Mouse (Mus musculus): ENCODE results near the gene Lif. TPM values are rescaled to one million over a fixed set of nuclear protein-coding genes. Genes with fewer than 3 reads are reported as not detected.

The Lif gene
- total and polyA plus RNA-seq, 2 experiments from 2014 or later, result 0.05 TPM; not detected in 1

GRCm38 (mm10) chr11:4268500-4268899 lies 11.1 kb downstream of the Lif start:
- no peak for TF ChIP-seq CTCF (IDR thresholded peaks at IDR 0.05)
- no peak overlapping the region for H3K4me2 ChIP-seq (ENCODE audit: low read depth, low read length, poor library complexity, severe bottlenecking)
- no peaks in the 10 kb centered on the region for H3K4me1 ChIP-seq (ENCODE audit: insufficient read depth, low read length)
- no peak overlapping the region for H3K4me3 ChIP-seq (ENCODE audit: low read depth, low read length)
- no peak for ATAC-seq (ENCODE audit: low FRiP score)
- 94% methylated on average over 6 of the region's 6 CpGs for WGBS
- peaks cover 39% of the 10 kb centered on the region for H3K27me3 ChIP-seq (ENCODE audit: insufficient read depth, low read length)
- no peak overlapping the region for H3K9ac ChIP-seq (replicated peaks; ENCODE audit: low read length, poor library complexity, severe bottlenecking)
- H3K36me3 ChIP-seq (ENCODE audit: insufficient read depth, low read length), result no peaks in the 10 kb centered on the region
- no peak overlapping the region for H3K27ac ChIP-seq (ENCODE audit: low read depth, low read length)
- DNase-seq (ENCODE audit: low spot score), result no peak
- no peaks in the 10 kb centered on the region for H3K9me3 ChIP-seq (ENCODE audit: low read length)

DNA sequence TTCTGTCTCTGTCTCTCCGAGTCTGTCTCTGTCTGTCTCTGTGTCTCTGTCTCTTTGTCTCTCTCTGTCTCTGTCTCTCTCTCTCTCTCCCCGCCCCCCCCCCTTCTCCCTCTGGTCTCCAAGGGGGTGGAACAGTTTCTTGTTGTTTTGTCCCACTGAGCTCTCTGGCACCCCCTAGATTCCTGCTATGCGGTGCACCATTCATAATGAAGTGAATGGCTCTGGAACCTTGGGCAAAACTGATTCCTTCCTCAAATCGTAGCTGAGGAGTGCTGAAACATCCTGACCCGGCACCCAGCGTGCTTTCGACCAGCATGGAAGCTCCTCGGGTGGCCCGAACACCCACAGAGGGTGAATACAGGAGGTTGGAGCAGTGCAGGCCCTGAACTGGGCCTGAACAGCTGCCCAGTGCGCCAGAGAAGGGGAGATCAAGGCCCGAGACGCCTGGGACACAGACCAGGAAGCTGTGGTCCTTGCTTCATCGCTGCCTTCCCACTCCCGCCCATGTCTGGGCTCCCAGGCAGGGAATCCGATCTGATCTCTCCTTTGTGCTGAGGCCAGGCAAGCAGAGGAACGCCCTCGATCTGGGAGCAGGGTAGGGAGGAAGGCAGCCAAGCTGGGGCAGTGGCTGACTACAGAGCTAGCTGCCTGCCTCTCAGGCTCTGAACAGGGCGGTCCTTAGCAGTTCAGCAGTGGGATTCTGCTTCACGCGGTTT lies 13.5 kb downstream of the Lif start:
- Histone ChIP-seq H3K4me3 (ENCODE audit: low read depth, low read length) (no peak overlapping the region), H3K27me3 (ENCODE audit: insufficient read depth, low read length) (peaks cover 22% of the 10 kb centered on the region), H3K36me3 (ENCODE audit: insufficient read depth, low read length) (no peaks in the 10 kb centered on the region), H3K4me2 (ENCODE audit: low read depth, low read length, poor library complexity, severe bottlenecking) (no peak overlapping the region), H3K9ac (replicated peaks; ENCODE audit: low read length, poor library complexity, severe bottlenecking) (no peak overlapping the region), H3K9me3 (ENCODE audit: low read length) (no peaks in the 10 kb centered on the region), H3K4me1 (ENCODE audit: insufficient read depth, low read length) (no peaks in the 10 kb centered on the region), H3K27ac (ENCODE audit: low read depth, low read length) (no peak overlapping the region)
- ATAC-seq (ENCODE audit: low FRiP score) (no peak), DNase-seq (ENCODE audit: low spot score) (no peak)
- peak; percentile 49 for TF ChIP-seq CTCF (IDR thresholded peaks at IDR 0.05)
- WGBS, result 20% methylated on average over 19 of the region's 20 CpGs

DNA sequence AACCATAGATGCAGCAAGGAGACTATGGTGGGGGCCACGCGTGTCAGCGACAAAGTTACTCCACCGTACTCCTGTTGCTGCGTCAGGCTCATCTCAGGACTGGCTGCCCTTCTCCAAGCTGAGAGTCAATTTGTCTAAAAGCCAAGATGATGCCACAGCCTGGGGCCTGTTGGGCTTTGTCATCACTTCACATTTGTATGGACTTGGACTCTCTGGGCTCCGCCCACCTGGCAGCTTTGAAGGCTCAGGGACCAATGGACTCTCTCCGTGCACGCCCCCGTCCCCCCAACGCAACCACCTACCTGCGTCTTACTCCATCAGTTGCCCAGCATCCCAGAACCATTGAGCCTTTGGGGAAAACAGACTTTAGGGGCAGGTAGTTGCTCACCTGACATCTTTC lies 14.2 kb downstream of the Lif start:
- peaks cover 17% of the 10 kb centered on the region; the same call in 1 of the 2 replicates for H3K27me3 ChIP-seq (ENCODE audit: insufficient read depth, low read length)
- H3K4me2 ChIP-seq (ENCODE audit: low read depth, low read length, poor library complexity, severe bottlenecking), result no peak overlapping the region
- DNase-seq (ENCODE audit: low spot score) (no peak), ATAC-seq (ENCODE audit: low FRiP score) (no peak)
- TF ChIP-seq CTCF (IDR thresholded peaks at IDR 0.05), result no peak
- H3K9me3 ChIP-seq (ENCODE audit: low read length), result no peaks in the 10 kb centered on the region
- H3K4me3 ChIP-seq (ENCODE audit: low read depth, low read length), result no peak overlapping the region
- H3K27ac ChIP-seq (ENCODE audit: low read depth, low read length), result no peak overlapping the region
- 65% methylated on average over 11 of the region's 11 CpGs for WGBS
- no peaks in the 10 kb centered on the region for H3K36me3 ChIP-seq (ENCODE audit: insufficient read depth, low read length)
- H3K4me1 ChIP-seq (ENCODE audit: insufficient read depth, low read length), result no peaks in the 10 kb centered on the region
- H3K9ac ChIP-seq (replicated peaks; ENCODE audit: low read length, poor library complexity, severe bottlenecking), result no peak overlapping the region

GRCm38 (mm10) chr11:4276411-4276861 lies 19.1 kb downstream of the Lif start:
- no peak for TF ChIP-seq CTCF (IDR thresholded peaks at IDR 0.05)
- no peak overlapping the region for H3K27ac ChIP-seq (ENCODE audit: low read depth, low read length)
- no peaks in the 10 kb centered on the region for H3K9me3 ChIP-seq (ENCODE audit: low read length)
- H3K4me1 ChIP-seq (ENCODE audit: insufficient read depth, low read length), result no peaks in the 10 kb centered on the region
- no peaks in the 10 kb centered on the region for H3K27me3 ChIP-seq (ENCODE audit: insufficient read depth, low read length)
- WGBS, result 66% methylated on average over 11 of the region's 11 CpGs
- no peaks in the 10 kb centered on the region for H3K36me3 ChIP-seq (ENCODE audit: insufficient read depth, low read length)
- DNase-seq (ENCODE audit: low spot score), result peak; percentile 27
- no peak for ATAC-seq (ENCODE audit: low FRiP score)
- H3K4me2 ChIP-seq (ENCODE audit: low read depth, low read length, poor library complexity, severe bottlenecking), result no peak overlapping the region
- H3K4me3 ChIP-seq (ENCODE audit: low read depth, low read length), result no peak overlapping the region
- no peak overlapping the region for H3K9ac ChIP-seq (replicated peaks; ENCODE audit: low read length, poor library complexity, severe bottlenecking)

GRCm38 (mm10) chr11:4279909-4280308 lies 22.6 kb downstream of the Lif start:
- no peaks in the 10 kb centered on the region for H3K27me3 ChIP-seq (ENCODE audit: insufficient read depth, low read length)
- H3K36me3 ChIP-seq (ENCODE audit: insufficient read depth, low read length), result no peaks in the 10 kb centered on the region
- H3K4me2 ChIP-seq (ENCODE audit: low read depth, low read length, poor library complexity, severe bottlenecking), result no peak overlapping the region
- no peak overlapping the region for H3K9ac ChIP-seq (replicated peaks; ENCODE audit: low read length, poor library complexity, severe bottlenecking)
- no peak overlapping the region for H3K4me3 ChIP-seq (ENCODE audit: low read depth, low read length)
- H3K27ac ChIP-seq (ENCODE audit: low read depth, low read length), result no peak overlapping the region
- no peak for TF ChIP-seq CTCF (IDR thresholded peaks at IDR 0.05)
- no peaks in the 10 kb centered on the region for H3K9me3 ChIP-seq (ENCODE audit: low read length)
- DNase-seq (ENCODE audit: low spot score), result peak; percentile 21
- ATAC-seq (ENCODE audit: low FRiP score), result no peak
- WGBS, result 67% methylated on average over 6 of the region's 7 CpGs
- H3K4me1 ChIP-seq (ENCODE audit: insufficient read depth, low read length), result no peaks in the 10 kb centered on the region

- TF ChIP-seq CTCF (IDR thresholded peaks at IDR 0.05), result no peak
- 79% methylated on average over 6 of the region's 6 CpGs for WGBS
- DNase-seq (ENCODE audit: low spot score), result no peak
Observed at GRCm38 (mm10) chr11:4281852-4282251, 24.5 kb downstream of the Lif start.

More at GRCm38 (mm10) chr11:4281852-4282251, 24.5 kb downstream of the Lif start:
- H3K36me3 ChIP-seq (ENCODE audit: insufficient read depth, low read length), result no peaks in the 10 kb centered on the region
- H3K4me3 ChIP-seq (ENCODE audit: low read depth, low read length), result no peak overlapping the region
- H3K9me3 ChIP-seq (ENCODE audit: low read length), result no peaks in the 10 kb centered on the region
- H3K9ac ChIP-seq (replicated peaks; ENCODE audit: low read length, poor library complexity, severe bottlenecking), result no peak overlapping the region
- ATAC-seq (ENCODE audit: low FRiP score), result no peak
- no peak overlapping the region for H3K4me2 ChIP-seq (ENCODE audit: low read depth, low read length, poor library complexity, severe bottlenecking)
- H3K4me1 ChIP-seq (ENCODE audit: insufficient read depth, low read length), result no peaks in the 10 kb centered on the region
- no peaks in the 10 kb centered on the region for H3K27me3 ChIP-seq (ENCODE audit: insufficient read depth, low read length)
- H3K27ac ChIP-seq (ENCODE audit: low read depth, low read length), result no peak overlapping the region
